Mouse (Mus musculus): ENCODE results near the gene Cd24a. TPM values are rescaled to one million over a fixed set of nuclear protein-coding genes. Genes with fewer than 3 reads are reported as not detected.

The Cd24a gene
- polyA plus RNA-seq (2015; fragmentation: Illumina TruSeq; extraction: RNeasy Lipid Tissue Mini Kit (QIAGEN cat#74804); ENCODE audit: low read depth, low replicate concordance) = 15.7 TPM

DNA sequence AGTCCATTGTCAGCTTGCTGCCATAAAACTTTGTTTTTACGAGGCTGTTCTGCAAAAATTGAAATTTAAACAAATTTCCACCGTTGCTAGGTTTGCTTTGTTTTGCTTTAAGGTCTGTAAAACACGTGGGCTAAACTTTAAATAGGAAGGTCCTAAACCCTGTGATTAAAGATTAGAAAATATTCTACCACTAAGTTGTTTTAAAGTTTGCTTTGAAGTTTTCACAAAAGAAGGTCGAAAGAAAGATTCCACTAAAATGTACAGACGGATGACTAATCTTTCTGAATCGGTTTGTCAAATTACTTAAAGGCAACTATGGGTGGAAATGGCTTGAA lies at the start of gene Cd24a:
TSS of gene Cd24a (plus strand) at position 288 of the 335 bp plus-strand sequence.

DNA sequence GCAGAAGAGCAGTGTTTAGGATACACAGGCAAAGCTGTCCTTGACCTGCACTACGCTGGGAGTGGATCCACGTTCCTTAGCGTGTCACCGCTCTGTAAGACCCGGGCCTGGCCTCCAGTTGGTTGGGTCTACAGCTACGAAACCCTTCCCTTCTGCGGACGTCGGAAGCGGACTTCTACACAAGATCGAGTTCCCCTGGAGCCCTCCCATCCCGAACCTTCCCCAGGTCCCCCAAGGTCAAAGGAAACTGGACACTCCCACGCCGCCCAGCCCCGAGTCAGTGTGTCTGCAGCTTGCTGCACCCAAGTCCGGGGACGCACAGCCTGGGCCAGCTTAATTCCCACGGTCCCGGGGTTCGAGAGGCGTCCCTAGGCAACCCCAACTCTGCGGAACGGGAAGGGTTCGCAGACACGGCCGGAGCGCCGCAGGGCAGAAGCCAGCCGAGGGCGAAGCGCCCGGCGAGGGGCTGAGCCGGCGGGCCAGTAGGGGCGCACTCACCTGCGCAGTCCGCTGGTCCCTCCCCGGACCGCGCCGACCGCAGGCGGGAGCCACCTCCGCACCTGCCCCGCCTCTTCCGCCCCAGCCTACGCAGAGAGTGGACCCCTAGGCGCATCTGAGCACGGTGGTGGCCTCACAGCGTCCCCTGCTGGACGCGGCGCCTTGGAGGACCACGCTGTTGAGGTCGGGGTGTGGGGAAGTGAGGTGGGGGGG lies 37.5 kb upstream of the Cd24a start, which contains the start of gene 1700021F05Rik:
TSS of gene 1700021F05Rik (minus strand) at position 553 of the 711 bp plus-strand sequence.

Other genes with a start within 250 kb of the Cd24a start
- gene Bend3, start 99.5 kb upstream of the Cd24a start, polyA plus RNA-seq (2015; fragmentation: Illumina TruSeq; extraction: RNeasy Lipid Tissue Mini Kit (QIAGEN cat#74804); ENCODE audit: low read depth, low replicate concordance) = 2.4 TPM
- 8.9 TPM for gene Gm9803, start 54.2 kb upstream of the Cd24a start, polyA plus RNA-seq (2015; fragmentation: Illumina TruSeq; extraction: RNeasy Lipid Tissue Mini Kit (QIAGEN cat#74804); ENCODE audit: low read depth, low replicate concordance)
- 51.4 TPM for gene 1700021F05Rik, start 37.3 kb upstream of the Cd24a start, polyA plus RNA-seq (2015; fragmentation: Illumina TruSeq; extraction: RNeasy Lipid Tissue Mini Kit (QIAGEN cat#74804); ENCODE audit: low read depth, low replicate concordance)

Measured in brain, adult 10 weeks (tissue).